Mouse (Mus musculus) spleen, adult 2 months (tissue): ENCODE data around the gene Osgep. TPM values are rescaled to one million over a fixed set of nuclear protein-coding genes. Genes with fewer than 3 reads are reported as not detected.
A peak's percentile ranks its signal among the peaks of the same experiment; 100 is the strongest.
"Not testable (repeated sequence)": the region's sequence is repeated elsewhere in the genome, so short reads cannot be mapped to it uniquely, and the experiment has no call there.

Experiments
- DNase-seq, 2 experiments: peaks; one replicate each; pipeline versions ENCODE4 v3.0.0 to v3.0.0-alpha.2; 2012 to 2021; ENCODE audit warnings: low spot score in 2 of 2, low read depth in 1 of 2
- H3K27ac ChIP-seq: fragments of 200-500 bp; 2 replicates; pipeline ENCODE4 v1.5.1; 2012; ENCODE audit warnings: low read length, inconsistent platforms; ENCODE audit not compliant: insufficient read depth
- H3K27me3 ChIP-seq: fragments of 200-500 bp; 2 replicates; pipeline ENCODE4 v1.6.1; 2012; ENCODE audit warnings: mild to moderate bottlenecking, moderate library complexity, low read length, inconsistent platforms; ENCODE audit not compliant: control insufficient read depth, insufficient read depth
- H3K36me3 ChIP-seq: fragments of 200-500 bp; 2 replicates; pipeline ENCODE4 v1.6.1; 2012; ENCODE audit warnings: mild to moderate bottlenecking, low read length, inconsistent platforms; ENCODE audit not compliant: control insufficient read depth, insufficient read depth
- H3K4me1 ChIP-seq: fragments of 200-500 bp; 2 replicates; pipeline ENCODE4 v1.6.1; 2011; ENCODE audit warnings: inconsistent platforms; ENCODE audit not compliant: control insufficient read depth, insufficient read depth, insufficient read length
- H3K4me3 ChIP-seq: fragments of 200-500 bp; 2 replicates; pipeline ENCODE4 v1.5.1; 2011; ENCODE audit warnings: mild to moderate bottlenecking, inconsistent platforms; ENCODE audit not compliant: insufficient read depth, insufficient read length; ENCODE audit errors: extremely low read depth
- CTCF ChIP-seq: fragments of 200-500 bp; IDR thresholded peaks from 2 replicates; pipeline ENCODE4 v1.5.1; 2011; ENCODE audit warnings: mild to moderate bottlenecking, inconsistent platforms; ENCODE audit not compliant: insufficient read depth, insufficient read length, insufficient replicate concordance; ENCODE audit errors: extremely low read depth
- POLR2A ChIP-seq: fragments of 200-500 bp; IDR thresholded peaks from 2 replicates; pipeline ENCODE4 v1.6.1; 2011; ENCODE audit warnings: low read depth, low read length, inconsistent platforms
- WGBS: fragments of 180-500 bp; shearing (Covaris S2); methylation state at CpG from one replicate; pipeline ENCODE4 v1.1.7; 2018; 5-methylcytosine and 5-hydroxymethylcytosine counted together
- polyA plus RNA-seq: library from polyadenylated mRNA; depleted of rRNA; stranded (reverse); fragments of >200 nt; gene quantifications from 2 replicates; pipeline ENCODE4 v1.2.3, GENCODE M21; 2012

Gene Osgep
- polyA plus RNA-seq, 1 experiment = 74.2 TPM

DNA sequence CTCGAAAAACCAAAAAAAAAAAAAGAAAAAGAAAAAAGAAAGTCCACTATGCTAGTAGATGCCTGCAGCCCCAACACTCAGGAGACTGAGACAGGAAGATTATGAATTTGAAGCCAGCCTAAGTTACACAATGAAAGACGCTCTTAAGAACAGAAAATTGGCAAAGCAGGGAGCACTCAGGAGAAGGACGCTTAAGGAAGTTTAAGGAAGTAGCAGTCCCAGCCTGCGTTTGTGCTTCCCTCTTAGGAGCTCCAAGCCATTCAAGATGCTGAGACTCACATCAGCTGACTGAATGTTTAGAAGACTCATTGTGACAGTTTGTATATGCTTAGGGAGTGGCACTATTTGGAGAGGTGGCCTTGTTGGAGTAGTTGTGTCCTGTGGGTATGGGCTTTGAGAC, 16.6 kb downstream of the Osgep start:
- DNase-seq = no peak
- TF ChIP-seq POLR2A (no peak), CTCF (no peak)
- Histone ChIP-seq H3K27me3 (no peaks in the 10 kb centered on the region), H3K36me3 (no peaks in the 10 kb centered on the region; the same call in 1 of the 2 replicates), H3K4me1 (no peaks in the 10 kb centered on the region), H3K27ac (no peak overlapping the region), H3K4me3 (no peak overlapping the region)
- WGBS = 76% methylated on average over 4 of the region's 4 CpGs

DNA sequence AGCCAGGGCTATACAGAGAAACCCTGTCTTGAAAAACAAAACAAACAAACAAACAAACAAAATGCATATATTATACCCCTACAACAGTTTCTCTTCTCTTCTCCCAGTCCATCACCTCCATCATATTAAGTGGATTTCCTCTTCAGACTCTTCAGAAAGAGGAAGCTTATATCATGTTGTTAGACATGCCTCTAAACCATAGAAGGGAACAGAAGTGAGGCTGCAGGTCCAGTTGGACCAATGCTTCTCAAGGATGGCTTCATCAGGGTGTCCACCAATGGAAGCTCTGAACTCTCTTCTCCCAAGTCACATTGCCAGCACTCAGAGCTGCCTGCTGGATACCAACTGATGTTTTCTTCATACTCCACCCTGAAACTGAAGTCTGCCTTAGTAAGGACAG, 19.4 kb downstream of the Osgep start:
- H3K4me3 ChIP-seq, H3K27me3 ChIP-seq, H3K36me3 ChIP-seq, H3K4me1 ChIP-seq, DNase-seq, H3K27ac ChIP-seq: not testable (repeated sequence)

DNA sequence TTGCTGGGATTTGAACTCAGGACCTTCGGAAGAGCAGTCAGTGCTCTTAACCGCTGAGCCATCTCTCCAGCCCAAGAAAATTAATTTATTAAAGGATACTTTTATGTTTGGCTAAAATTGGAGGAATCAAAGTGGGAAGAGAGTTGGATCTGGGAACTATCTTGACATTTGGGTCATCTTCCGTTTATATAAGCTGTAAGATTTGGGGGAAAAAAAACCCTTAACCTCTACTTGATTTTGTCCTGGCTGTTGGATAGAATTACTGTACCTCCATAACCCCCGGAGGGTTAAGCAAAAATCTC, 19.9 kb downstream of the Osgep start:
- no peak for DNase-seq
- no peaks in the 10 kb centered on the region for H3K27me3 ChIP-seq
- H3K27ac ChIP-seq = no peak overlapping the region
- no peak for TF ChIP-seq CTCF
- TF ChIP-seq POLR2A = no peak
- WGBS = 91% methylated on average over 4 of the region's 4 CpGs
- H3K4me1 ChIP-seq = no peaks in the 10 kb centered on the region
- H3K36me3 ChIP-seq = no peaks in the 10 kb centered on the region; the same call in 1 of the 2 replicates
- no peak overlapping the region for H3K4me3 ChIP-seq

DNA sequence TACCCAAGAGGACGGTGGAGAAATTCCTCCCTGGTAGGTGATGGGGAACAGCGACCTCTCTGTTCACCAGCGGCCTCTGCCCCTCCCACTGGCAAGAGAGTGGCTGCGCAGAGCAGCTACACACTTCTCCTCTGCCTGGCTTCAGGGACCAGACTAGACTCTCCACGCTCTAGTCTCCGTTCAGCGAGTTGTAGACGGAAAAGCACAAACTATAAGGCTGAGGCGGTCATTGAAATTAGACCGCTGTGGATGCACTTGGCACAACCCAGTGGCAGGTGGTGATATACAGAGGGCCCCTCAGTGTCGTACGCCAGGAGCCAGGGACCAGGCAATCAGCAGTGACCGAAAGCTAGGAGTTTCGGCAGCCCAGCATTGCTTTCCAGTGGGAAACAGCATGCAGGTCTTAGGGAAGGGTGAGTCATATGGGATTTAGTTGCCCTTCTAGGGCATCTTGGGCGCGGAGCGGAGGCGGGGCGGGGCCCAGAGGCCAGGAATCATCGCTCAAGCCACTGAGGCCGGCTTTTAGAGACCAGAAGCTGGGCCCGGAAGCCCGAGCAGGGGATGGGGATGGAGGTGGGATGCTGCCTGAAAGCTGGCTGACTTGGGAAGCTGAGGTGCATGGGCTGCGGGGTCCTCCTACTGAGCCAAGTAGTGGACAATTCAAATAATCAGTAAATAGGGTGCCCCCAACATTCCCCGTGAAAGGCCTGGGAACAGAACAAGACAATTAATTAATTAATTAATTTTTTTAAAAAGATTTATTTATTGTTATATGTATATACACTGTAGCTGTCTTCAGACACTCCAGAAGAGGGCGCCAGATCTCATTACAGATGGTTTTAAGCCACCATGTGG, 20.5 kb downstream of the Osgep start:
- 37% methylated on average over 26 of the region's 26 CpGs for WGBS

DNA sequence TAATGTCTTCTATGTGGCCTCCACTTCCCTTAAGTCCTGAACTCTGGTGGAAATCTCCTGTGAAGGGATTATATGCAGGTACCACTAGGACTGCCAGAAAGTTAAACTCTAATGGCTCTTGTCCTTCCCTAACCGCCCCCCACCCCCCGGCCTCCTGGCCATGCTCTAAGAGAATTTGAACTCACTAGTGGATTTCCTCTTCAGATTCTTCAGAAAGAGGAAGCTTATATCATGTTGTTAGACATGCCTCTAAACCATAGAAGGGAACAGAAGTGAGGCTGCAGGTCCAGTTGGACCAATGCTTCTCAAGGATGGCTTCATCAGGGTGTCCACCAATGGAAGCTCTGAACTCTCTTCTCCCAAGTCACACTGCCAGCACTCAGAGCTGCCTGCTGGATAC, 26.7 kb downstream of the Osgep start:
- WGBS = 16% methylated on average over 2 of the region's 2 CpGs
- H3K27ac ChIP-seq, H3K36me3 ChIP-seq, H3K4me3 ChIP-seq, H3K27me3 ChIP-seq, DNase-seq, H3K4me1 ChIP-seq: not testable (repeated sequence)

More for the DNA sequence above, 20.5 kb downstream of the Osgep start:
- Histone ChIP-seq H3K36me3 (no peaks in the 10 kb centered on the region; the same call in 1 of the 2 replicates), H3K27ac (no peak overlapping the region), H3K4me3 (peak overlapping the region; percentile 41; the same call in 1 of the 2 replicates), H3K4me1 (no peaks in the 10 kb centered on the region), H3K27me3 (no peaks in the 10 kb centered on the region)
- TF ChIP-seq POLR2A (no peak), CTCF (peak; percentile 24; the same call in 1 of the 2 replicates)
- no peak for DNase-seq

DNA sequence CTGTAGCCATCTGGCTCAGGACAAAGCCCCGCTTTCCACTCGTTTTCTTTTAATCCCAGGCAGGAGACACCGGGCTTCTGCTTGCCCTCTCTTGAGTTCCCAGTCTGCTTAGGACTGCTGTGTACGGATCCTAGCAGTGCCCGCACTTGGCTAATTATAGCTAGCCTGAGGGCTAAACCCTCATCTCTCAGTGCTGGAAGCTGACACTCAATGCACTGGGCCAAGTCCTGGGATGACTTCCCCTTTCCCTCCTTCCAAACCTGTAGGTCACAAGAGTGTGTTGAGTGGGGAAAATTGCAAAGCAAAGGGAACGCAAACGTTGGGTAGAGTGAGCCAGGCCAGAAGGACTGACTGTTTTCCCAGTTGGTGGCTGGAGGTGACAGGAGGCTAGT, 27.3 kb downstream of the Osgep start, which contains the start of gene Klhl33:
Gene Klhl33, minus strand, starts transcription at position 134 of the 392 bp plus-strand sequence.
- Histone ChIP-seq H3K36me3 (no peaks in the 10 kb centered on the region), H3K27ac (peak within 1 kb of the TSS; percentile 17), H3K4me1 (no peaks in the 10 kb centered on the region), H3K27me3 (no peaks in the 10 kb centered on the region), H3K4me3 (no peak within 1 kb of the TSS)
- no peak for DNase-seq
- WGBS = 66% methylated on average over 7 of the region's 7 CpGs
- TF ChIP-seq POLR2A (no peak), CTCF (no peak)

DNA sequence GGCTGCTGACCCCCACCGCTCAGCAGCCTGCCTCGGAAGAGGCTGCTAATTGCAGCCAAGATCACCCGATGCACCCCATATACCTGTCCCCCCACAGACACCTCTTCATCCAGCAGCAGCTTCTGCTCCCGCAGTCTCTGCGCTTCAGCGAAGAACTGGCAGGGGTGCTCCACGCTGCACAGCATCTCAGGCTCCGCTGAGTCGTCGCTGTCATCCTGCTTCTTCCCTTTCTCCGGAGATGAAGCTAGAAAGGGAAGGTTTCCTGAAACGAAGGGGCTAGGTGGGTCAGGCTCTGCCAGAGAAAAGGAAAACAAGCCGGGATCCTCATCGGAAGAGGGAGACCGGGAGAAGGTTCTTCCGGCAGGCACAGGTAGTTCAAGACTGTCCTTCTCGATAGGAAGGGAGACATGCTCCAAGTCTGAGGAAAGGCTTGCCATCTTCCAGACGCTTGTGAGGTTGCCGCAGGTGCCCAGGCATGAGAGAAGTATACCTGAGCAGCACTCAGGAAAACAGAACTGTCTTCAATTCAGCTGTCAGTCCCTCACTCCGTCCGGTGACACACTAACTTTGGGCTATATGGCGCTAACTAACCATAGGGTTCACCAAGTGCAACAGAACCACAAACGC, 27.8 kb downstream of the Osgep start:
- Histone ChIP-seq H3K27me3 (no peaks in the 10 kb centered on the region), H3K36me3 (no peaks in the 10 kb centered on the region), H3K27ac (peak overlapping the region; percentile 17), H3K4me3 (no peak overlapping the region), H3K4me1 (no peaks in the 10 kb centered on the region)
- 63% methylated on average over 23 of the region's 23 CpGs for WGBS
- no peak for DNase-seq
- TF ChIP-seq POLR2A (no peak), CTCF (no peak)
